Mouse (Mus musculus) neural tube, embryonic 15.5 days (tissue): ENCODE measurements around the gene Tedc1. TPM values are rescaled to one million over a fixed set of nuclear protein-coding genes. Genes with fewer than 3 reads are reported as not detected.
A peak's percentile ranks its signal among the peaks of the same experiment; 100 is the strongest.

Experiments
- ATAC-seq: fragments of 200-750 bp; cut with Nextera tagmentation; 2 replicates; pipeline ENCODE4 v1.8.0; 2017; ENCODE audit warnings: mild to moderate bottlenecking, moderate TSS enrichment, moderate library complexity; ENCODE audit not compliant: low FRiP score
- H3K27ac ChIP-seq: fragments of 300-500 bp; sonication (generic); replicated peaks from 2 replicates; pipeline ENCODE4 v1.5.1; 2015; ENCODE audit warnings: mild to moderate bottlenecking, inconsistent platforms
- H3K27me3 ChIP-seq: fragments of 300-500 bp; sonication (generic); replicated peaks from 2 replicates; pipeline ENCODE4 v1.6.1; 2015; ENCODE audit warnings: inconsistent platforms
- H3K36me3 ChIP-seq: fragments of 300-500 bp; sonication (generic); 2 replicates; pipeline ENCODE4 v1.6.1; 2015; ENCODE audit warnings: inconsistent platforms
- H3K4me1 ChIP-seq: fragments of 300-500 bp; sonication (generic); 2 replicates; pipeline ENCODE4 v1.6.1; 2015; ENCODE audit warnings: inconsistent platforms
- H3K4me2 ChIP-seq: fragments of 300-500 bp; sonication (generic); 2 replicates; pipeline ENCODE4 v1.6.1; 2015; ENCODE audit warnings: inconsistent platforms, mild to moderate bottlenecking, moderate library complexity
- H3K4me3 ChIP-seq: fragments of 300-500 bp; sonication (generic); replicated peaks from 2 replicates; pipeline ENCODE4 v1.5.1; 2015; ENCODE audit warnings: mild to moderate bottlenecking, inconsistent platforms
- H3K9ac ChIP-seq: fragments of 300-500 bp; sonication (generic); replicated peaks from 2 replicates; pipeline ENCODE4 v1.6.1; 2015; ENCODE audit warnings: mild to moderate bottlenecking, inconsistent platforms
- H3K9me3 ChIP-seq: fragments of 300-500 bp; sonication (generic); replicated peaks from 2 replicates; pipeline ENCODE4 v1.6.1; 2016; ENCODE audit warnings: inconsistent platforms
- WGBS: fragments of 180-500 bp; shearing (Covaris S2); methylation state at CpG from one replicate; pipeline ENCODE4 v1.1.7; 2015; ENCODE audit warnings: mixed read lengths; 5-methylcytosine and 5-hydroxymethylcytosine counted together
- polyA plus RNA-seq: library from polyadenylated mRNA; unstranded; fragments of >200 nt; fragmentation: Nextera tagmentation; extraction: Ambion mirVana; gene quantifications from 2 replicates; pipeline ENCODE4 v1.2.1, GENCODE M21; 2015

The Tedc1 gene
- polyA plus RNA-seq, 1 experiment from 2014 or later, result 19.6 TPM

GRCm38 (mm10) chr12:113140616-113141411 is 15.4 kb upstream of the Tedc1 start:
- WGBS, result 2% methylated on average over 49 of the region's 49 CpGs
- no peaks in the 10 kb centered on the region for H3K9me3 ChIP-seq
- H3K4me3 ChIP-seq, result peak overlapping the region; percentile 71
- H3K9ac ChIP-seq, result peak overlapping the region; percentile 59
- H3K27ac ChIP-seq, result peak overlapping the region; percentile 89
- H3K27me3 ChIP-seq, result no peaks in the 10 kb centered on the region
- peaks cover 53% of the 10 kb centered on the region for H3K4me1 ChIP-seq
- peak; percentile 18 for ATAC-seq
- H3K36me3 ChIP-seq, result peaks cover 46% of the 10 kb centered on the region
- H3K4me2 ChIP-seq, result peak overlapping the region; percentile 60

GRCm38 (mm10) chr12:113141531-113141973 is 14.7 kb upstream of the Tedc1 start:
- Histone ChIP-seq H3K4me1 (peaks cover 58% of the 10 kb centered on the region), H3K27ac (peak overlapping the region; percentile 89), H3K27me3 (0 out of 2 replicates have a peak, but pooled peaks cover 4% of the 10 kb centered on the region), H3K9me3 (no peaks in the 10 kb centered on the region), H3K9ac (peak overlapping the region; percentile 59), H3K36me3 (peaks cover 38% of the 10 kb centered on the region), H3K4me3 (peak overlapping the region; percentile 71), H3K4me2 (peak overlapping the region; percentile 60)
- ATAC-seq, result no peak
- WGBS, result 25% methylated on average over 8 of the region's 8 CpGs

DNA sequence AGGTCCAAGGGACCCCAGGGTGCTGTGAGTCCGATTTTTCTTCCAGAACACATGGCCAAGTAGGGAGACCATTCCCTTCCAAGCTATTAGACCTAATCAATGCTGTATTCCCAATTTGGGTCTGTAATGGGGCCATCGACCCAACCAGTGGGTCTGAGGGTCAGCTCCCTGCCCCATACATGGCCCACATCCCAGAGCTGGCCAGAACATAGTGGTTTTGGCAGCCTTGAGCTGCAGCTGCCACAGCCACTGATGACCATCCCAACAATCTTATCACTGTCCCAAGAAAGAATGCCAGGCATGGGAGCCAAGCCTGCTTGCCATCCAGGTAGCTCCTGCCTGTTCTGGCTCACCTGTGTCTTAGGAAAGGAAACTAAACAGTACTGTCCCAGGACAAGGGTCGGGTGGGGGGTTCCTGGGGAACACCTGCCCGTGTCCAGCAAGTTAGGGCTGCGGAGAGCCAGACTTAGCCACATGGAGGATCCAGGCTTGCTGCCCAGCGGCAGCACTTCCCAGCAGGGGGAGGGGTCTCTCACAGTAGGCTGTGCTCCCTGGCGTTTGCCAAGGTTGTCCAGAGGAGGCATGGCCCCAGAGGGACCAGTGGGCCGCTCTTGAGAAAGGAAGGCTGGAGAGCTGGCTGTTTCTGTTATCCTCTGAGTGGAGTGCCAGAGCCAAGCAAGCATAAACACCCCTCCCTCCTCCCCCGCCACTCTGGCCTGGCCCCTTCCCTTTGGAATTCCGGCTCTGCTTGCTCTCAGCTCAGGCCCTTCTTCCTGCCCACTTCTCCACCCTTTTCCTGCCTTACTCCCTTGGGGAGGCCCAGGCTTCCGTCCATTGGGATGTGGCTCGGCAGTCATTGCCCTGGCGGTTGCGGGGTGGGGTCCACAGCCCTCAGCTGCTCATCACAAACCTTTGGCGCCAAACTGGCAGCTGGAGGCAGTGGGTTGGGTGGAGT is 13.9 kb upstream of the Tedc1 start:
- peaks cover 31% of the 10 kb centered on the region for H3K36me3 ChIP-seq
- peak overlapping the region; percentile 59 for H3K9ac ChIP-seq
- peak overlapping the region; percentile 60 for H3K4me2 ChIP-seq
- H3K9me3 ChIP-seq, result no peaks in the 10 kb centered on the region
- WGBS, result 18% methylated on average over 15 of the region's 15 CpGs
- H3K4me1 ChIP-seq, result peaks cover 63% of the 10 kb centered on the region
- H3K27ac ChIP-seq, result peak overlapping the region; percentile 89
- 0 out of 2 replicates have a peak, but pooled peaks cover 4% of the 10 kb centered on the region for H3K27me3 ChIP-seq
- ATAC-seq, result no peak
- H3K4me3 ChIP-seq, result peak overlapping the region; percentile 71

GRCm38 (mm10) chr12:113143164-113143563 is 13.1 kb upstream of the Tedc1 start:
- H3K4me1 ChIP-seq, result peaks cover 70% of the 10 kb centered on the region
- no peaks in the 10 kb centered on the region for H3K9me3 ChIP-seq
- H3K9ac ChIP-seq, result peak overlapping the region; percentile 59
- peak overlapping the region; percentile 89; the same call in 1 of the 2 replicates for H3K27ac ChIP-seq
- H3K36me3 ChIP-seq, result peaks cover 27% of the 10 kb centered on the region
- peak overlapping the region; percentile 71 for H3K4me3 ChIP-seq
- 0 out of 2 replicates have a peak, but pooled peaks cover 4% of the 10 kb centered on the region for H3K27me3 ChIP-seq
- WGBS, result 70% methylated on average over 7 of the region's 7 CpGs
- ATAC-seq, result no peak
- H3K4me2 ChIP-seq, result peak overlapping the region; percentile 60

DNA sequence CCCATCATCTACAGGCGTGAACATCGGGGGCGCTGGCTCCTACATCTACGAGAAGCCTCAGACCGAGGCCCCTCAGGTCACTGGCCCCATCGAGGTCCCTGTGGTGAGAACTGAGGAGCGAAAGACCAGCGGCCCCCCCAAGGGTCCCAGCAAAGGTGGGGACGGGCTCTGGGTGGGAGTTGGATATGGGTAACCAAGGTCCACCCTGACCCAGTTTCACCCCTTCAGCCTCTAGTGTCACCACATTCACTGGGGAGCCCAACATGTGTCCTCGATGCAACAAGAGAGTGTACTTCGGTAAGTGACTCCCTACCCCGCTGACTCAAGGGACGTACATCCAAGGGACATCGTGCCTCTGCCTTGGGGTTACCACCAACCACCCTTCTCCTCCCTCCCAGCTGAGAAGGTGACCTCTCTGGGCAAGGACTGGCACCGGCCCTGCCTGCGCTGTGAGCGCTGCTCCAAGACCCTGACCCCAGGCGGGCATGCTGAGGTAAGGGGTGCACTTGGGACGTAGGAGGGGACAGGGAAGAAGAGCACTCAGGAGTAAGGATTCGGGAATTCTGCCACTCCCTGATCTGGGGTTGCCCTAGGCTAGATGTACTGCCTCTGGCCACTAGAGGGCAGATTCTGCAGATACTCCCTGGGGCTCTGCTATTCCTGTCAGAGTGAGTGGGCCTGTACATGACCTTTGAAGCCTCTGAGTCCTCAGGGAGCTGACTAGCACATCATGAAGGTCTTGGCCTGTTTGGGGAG is 12.0 kb upstream of the Tedc1 start:
- ATAC-seq, result no peak
- Histone ChIP-seq H3K27ac (no peak overlapping the region), H3K9me3 (no peaks in the 10 kb centered on the region), H3K27me3 (peaks cover 4% of the 10 kb centered on the region; the same call in 1 of the 2 replicates), H3K4me1 (peaks cover 68% of the 10 kb centered on the region), H3K9ac (no peak overlapping the region), H3K4me3 (no peak overlapping the region), H3K4me2 (no peak overlapping the region; the same call in 1 of the 2 replicates), H3K36me3 (peaks cover 21% of the 10 kb centered on the region)
- 79% methylated on average over 20 of the region's 20 CpGs for WGBS

GRCm38 (mm10) chr12:113144886-113145285 is 11.3 kb upstream of the Tedc1 start:
- Histone ChIP-seq H3K4me2 (no peak overlapping the region), H3K9me3 (no peaks in the 10 kb centered on the region), H3K27ac (no peak overlapping the region), H3K9ac (no peak overlapping the region), H3K4me3 (no peak overlapping the region), H3K4me1 (peaks cover 61% of the 10 kb centered on the region), H3K27me3 (peaks cover 4% of the 10 kb centered on the region; the same call in 1 of the 2 replicates), H3K36me3 (peaks cover 21% of the 10 kb centered on the region)
- no peak for ATAC-seq
- 91% methylated on average over 16 of the region's 16 CpGs for WGBS

DNA sequence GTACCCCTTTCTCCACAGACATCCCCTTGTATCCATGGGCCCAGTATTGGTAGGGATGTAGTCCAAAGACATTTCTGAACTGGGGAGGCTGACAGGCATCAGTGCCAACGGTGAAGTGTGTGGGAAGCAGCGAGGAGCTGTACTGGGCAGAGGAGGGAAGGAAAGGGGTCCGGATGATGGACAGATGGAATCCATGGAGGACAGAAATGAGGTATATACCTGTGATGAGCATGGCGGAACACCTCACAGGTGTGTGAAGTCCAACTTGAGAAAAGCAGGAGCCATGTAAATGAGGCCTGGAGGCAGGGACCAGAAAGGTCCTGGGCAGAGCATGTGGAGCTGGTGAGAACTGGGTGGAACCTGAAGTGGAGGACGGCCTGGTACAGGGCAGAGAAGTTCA is 10.6 kb upstream of the Tedc1 start:
- Histone ChIP-seq H3K36me3 (peaks cover 21% of the 10 kb centered on the region), H3K27ac (no peak overlapping the region), H3K4me3 (no peak overlapping the region), H3K27me3 (peaks cover 7% of the 10 kb centered on the region; the same call in 1 of the 2 replicates), H3K4me1 (peaks cover 60% of the 10 kb centered on the region), H3K4me2 (no peak overlapping the region), H3K9ac (no peak overlapping the region), H3K9me3 (no peaks in the 10 kb centered on the region)
- no peak for ATAC-seq
- WGBS, result 90% methylated on average over 5 of the region's 5 CpGs

DNA sequence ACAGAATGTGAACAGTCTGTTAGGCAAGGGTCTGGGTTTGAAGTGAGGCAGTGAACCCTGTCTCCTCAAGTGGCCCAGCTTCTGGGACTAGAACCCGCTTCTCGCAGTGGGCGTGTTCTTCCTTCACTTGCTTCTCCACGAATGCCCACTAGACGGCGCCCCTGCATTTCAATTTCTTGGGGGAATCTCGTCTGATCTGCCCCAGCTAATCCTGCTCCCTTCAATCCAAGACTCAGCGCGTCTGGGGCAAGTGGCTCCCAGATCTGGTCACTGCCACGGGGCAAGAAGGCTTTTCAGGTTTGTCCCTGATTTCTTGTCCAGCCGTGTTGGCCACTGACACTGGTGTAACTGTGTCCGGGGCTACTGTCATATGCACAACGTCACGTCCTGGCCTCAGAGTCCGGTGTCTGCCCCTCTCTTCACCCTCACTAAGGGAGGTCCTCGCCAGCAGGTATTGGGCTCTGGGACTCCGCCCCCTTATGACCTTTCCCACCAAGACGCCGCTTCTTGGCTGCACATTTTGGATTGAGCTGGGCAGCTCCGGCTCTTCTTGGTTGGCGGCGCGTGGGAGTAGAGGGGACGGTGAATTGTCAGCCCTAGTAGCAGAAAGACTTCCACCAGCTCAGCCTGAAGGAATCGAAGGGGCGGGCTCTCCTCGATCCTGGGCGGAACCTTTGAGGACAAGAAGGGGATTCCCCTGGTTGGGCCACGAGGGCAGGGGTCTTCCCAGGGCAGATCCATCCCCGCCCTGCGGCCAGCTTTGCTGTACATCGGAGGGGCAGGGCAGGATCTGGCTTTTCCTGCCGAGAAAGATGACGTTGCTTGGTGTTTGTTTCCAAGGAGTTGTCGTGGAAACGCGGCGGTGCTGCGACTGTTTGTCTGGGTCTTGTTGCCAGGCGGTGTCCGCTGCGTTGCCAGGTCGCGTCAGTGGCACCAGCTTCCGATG is 9.8 kb upstream of the Tedc1 start, which contains the start of gene Crip1:
Crip1 (plus strand) TSS at position 205 of the 946 bp plus-strand sequence.
- Histone ChIP-seq H3K9me3 (no peaks in the 10 kb centered on the region), H3K27ac (peak within 1 kb of the TSS; percentile 37), H3K4me2 (peak within 1 kb of the TSS; percentile 40), H3K36me3 (peaks cover 21% of the 10 kb centered on the region), H3K9ac (no peak within 1 kb of the TSS), H3K4me3 (no peak within 1 kb of the TSS), H3K4me1 (peaks cover 57% of the 10 kb centered on the region), H3K27me3 (peaks cover 15% of the 10 kb centered on the region)
- WGBS, result 9% methylated on average over 45 of the region's 45 CpGs
- no peak for ATAC-seq

DNA sequence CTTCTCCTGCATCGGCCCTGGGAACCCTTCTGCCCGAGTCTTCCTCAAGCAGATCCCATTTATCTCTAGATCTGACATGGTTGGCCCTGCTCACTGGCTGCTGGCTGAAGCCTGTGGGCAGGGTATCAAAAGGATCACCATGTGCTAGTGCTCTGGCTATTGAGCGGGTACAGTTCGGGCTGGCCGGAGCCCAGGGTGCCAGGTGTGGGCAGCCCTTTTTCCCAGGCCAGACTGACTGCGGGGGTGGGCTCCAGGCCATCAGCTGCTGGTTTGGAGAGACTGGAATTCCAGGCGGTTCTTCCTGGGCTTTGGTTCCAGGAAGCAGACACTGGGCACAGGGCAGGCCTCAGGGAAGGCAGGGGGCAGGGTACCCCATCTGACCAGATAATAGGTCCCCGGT is 8.7 kb upstream of the Tedc1 start:
- Histone ChIP-seq H3K27ac (peak overlapping the region; percentile 37; the same call in 1 of the 2 replicates), H3K27me3 (peaks cover 19% of the 10 kb centered on the region), H3K4me2 (no peak overlapping the region), H3K4me3 (no peak overlapping the region), H3K36me3 (peaks cover 21% of the 10 kb centered on the region), H3K9me3 (no peaks in the 10 kb centered on the region), H3K9ac (no peak overlapping the region), H3K4me1 (peaks cover 54% of the 10 kb centered on the region)
- ATAC-seq, result no peak
- WGBS, result 59% methylated on average over 8 of the region's 8 CpGs

- no peaks in the 10 kb centered on the region for H3K9me3 ChIP-seq
- H3K4me3 ChIP-seq, result no peak overlapping the region
- WGBS, result 45% methylated on average over 16 of the region's 16 CpGs
- no peak for ATAC-seq
- peaks cover 21% of the 10 kb centered on the region for H3K36me3 ChIP-seq
- no peak overlapping the region for H3K27ac ChIP-seq
- H3K4me1 ChIP-seq, result peaks cover 44% of the 10 kb centered on the region
- no peak overlapping the region for H3K9ac ChIP-seq
- peaks cover 26% of the 10 kb centered on the region for H3K27me3 ChIP-seq
- H3K4me2 ChIP-seq, result no peak overlapping the region
Observed at GRCm38 (mm10) chr12:113148381-113149035, 7.7 kb upstream of the Tedc1 start.
